Mouse (Mus musculus) Muller cell, postnatal 12 days (primary cell): Measurements from ENCODE around the gene Cmip.

Source experiments
- DNase-seq: peaks from one replicate; pipeline ENCODE4 v3.0.0-alpha.2; 2015; ENCODE audit errors: inconsistent ontology term

Cmip gene

DNA sequence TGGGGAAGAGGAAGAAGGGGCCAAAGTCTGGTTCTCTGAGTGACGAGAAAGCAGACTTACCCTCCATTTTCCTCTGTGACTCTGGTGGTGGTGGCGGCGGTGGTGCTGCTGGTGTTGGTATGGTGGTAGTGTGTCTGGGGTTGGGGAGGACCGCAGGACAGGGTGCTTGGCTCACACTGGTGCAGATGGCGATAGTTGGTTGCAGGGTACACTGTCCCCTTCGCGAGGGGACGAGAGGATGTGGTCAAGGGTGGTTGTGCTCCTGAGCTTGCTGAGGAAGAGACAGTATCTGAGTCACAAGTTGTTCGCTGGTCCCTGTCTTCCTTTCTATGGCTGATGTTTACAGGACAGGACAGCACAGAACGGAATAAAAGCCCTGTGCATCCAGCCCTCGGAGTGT lies 88.5 kb downstream of the Cmip start:
- DNase-seq: no peak

DNA sequence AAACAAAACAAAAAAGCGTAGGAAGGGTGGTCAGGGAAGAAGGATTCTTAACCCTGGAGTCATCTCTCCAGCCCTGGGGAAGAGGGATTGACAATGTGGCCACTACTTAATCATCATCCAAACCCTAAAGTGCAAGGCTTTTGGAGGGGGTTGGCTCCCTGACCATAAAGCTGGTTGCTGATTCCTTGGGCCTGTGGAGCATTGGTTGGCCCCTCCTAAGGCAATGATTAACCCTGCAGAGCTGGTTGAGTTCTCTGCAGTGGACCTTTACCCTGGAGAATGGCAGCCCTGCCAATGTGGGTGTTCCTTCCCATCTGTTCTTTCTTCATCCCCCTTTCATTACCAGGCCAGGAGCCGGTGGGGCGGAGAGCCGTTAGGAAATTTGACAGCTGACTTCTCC lies 90.7 kb downstream of the Cmip start:
- DNase-seq: no peak

DNA sequence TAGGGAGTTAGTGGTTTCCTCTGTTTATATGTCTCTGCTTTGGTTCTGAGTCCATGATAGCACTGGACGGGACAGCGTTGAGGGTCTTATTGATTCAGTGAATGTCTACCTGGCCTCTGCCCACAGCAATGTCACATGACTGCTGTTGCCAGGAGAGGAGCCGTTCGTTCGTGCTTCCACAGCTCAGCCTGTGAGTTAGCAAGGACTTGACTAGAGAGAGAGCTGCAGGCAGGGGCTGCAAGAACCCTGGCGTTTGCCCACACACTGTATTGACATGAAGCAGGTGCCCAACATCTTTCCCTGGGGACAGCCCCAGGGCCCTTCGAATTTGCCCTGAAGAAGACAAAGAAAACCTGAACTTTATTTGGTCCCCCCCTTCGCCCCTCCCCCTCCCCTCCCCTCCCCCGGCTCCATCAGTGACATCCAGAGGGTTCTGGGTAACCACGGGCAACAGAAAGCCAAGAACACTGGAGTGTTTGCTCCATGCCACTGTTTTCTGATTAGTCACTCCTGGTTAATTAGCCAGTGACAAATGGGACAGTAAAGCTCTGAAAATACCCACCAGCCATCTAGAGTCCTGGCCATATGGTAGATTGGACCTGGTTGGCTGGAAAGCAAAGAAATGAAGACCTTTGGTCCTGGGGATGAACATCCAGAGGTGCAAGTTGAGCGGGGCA lies 92.0 kb downstream of the Cmip start:
- DNase-seq: no peak

DNA sequence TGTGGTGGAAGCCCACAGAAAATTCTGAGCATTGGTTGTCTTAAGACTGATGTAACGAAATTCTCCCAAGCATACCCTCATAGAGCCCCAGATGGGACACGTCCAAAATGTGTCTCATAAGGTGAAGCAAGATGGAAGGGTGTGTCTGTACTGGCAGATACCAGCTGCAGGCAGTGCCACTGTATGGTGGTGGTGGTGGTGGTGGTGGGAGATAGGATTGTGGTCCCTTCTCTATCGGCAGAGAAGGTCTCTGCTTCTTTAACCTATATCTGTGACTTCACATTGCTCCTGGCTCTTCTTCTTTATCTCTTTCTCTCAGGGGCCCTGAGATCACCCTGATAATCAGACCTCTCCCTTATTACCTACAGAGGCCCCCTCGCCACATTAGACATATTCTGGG lies 92.7 kb downstream of the Cmip start:
- no peak for DNase-seq

DNA sequence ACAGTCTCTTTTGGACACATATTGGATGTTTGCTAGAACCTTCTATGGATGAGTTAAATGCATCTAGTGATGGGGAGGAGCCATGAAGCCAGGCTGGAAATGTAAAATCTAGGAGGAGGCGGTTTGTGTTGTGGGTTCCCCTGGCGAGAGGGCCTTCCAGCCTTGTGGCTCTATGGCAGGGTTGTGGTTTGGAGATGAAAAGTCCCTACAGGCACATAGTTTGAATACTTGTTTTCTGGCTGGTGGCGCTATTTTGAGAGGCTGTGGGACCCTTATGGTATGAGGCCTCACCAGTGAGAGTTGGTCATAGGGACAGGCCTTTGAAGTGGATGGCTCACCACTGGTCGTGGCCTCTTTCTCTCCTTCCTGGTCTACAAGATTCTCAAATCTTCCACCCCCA lies 95.2 kb downstream of the Cmip start:
- DNase-seq: no peak

DNA sequence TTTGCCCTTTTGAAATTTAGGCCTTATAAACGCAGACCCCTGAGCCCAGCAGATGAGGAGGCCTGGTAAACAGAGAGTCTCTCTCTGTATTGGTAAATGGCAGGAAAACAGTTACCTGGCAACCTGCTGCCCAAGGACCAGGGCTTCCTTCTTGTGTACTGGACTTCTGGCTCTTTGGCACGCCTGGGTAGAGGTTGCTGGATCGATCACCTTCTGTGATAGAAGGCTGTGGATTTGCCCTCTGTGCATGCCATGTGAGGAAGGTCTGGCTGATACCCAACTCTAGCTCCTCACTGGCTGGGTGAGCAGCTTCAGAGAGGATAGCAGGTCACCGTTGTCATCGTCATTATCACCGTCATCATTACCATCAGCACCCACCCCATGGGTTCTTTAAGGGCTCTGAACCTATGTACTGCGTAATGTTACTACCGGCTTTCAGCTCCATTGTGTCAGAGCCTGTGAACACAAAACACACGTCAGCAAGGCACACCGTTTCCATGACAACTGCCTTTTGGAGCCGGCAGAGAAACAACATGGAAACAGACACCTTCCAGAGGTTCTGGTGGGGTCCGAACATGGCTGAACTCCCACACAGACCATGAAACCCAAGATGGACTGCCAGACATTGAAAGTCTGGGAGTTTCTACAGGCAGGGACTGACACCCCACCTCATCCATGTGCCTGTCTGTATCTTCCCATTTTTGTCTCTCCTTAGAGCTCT lies 98.4 kb downstream of the Cmip start:
- DNase-seq: no peak

DNA sequence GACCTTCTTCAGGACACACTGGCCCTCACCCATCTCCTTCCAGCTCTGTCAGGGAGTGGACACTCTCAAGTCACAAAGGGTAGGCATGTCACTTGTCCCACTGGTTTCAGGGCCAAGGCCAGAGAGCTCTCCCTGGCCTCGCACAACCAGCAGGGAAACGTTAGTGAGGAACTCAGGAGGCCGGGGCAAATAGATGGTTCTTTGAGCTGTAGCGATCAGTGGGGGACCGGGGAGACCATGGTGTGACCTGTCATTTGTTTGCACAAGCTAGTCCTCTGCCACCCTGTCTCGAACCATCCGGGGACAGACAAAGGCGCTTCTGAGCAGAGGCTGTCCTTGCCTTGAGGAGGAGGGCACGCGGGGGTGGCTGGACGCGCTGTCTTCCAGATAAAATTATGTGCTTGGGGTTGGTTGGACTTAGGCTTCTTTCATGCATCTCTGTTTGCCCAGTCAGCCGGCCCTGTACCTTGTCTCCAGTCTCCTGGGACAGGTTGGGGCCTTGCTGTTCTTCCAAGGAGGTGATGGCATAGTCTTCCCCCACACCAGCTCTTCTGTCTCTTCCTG lies 99.3 kb downstream of the Cmip start:
- DNase-seq: no peak

DNA sequence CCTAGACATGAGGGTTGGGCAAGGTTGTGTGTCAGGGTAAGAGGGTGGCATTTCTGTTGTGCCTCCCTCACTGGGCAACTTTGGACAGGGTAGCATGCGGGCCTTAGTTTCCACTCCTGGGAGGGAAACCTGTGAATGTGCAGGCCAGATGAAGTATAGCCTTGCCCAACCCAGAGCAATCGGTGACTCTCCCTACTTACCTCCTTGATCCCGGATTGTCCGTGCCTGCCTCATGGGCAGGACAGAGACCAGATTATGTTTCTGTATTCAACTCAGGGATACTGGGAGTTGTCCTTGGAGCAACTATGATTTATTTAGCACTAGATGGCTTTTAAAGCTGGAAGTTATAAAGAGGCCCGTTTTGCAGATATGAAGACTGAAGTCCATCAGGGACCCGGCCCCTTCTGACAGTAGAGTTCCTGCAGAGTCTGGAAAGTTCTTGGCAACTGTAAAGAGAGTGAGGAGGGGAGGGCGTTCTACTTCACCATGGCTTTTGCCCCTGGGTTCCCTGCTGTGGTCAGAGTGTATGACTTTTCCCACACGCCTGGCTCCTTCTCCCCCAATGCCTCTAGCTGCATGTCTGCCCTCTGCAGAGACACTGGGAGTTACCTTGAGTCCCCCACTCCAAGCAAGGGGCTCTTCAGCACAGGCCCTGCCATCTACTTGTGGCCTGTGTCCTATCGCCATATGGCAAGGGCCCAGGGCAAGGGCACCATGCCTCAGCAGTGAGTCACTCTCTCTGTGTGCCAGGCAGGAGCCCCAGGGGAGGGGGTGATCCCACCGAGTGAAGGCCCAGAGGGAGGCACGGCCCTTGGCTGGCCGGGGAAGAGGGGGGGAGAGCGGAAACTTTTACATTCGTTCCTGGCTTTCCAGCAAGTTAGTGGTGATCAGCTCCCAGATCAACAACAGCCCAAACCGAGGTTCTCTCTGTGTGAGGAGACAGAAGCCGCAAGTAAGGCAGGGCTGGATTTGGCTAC lies 100.9 kb downstream of the Cmip start:
- peak; percentile 95 for DNase-seq

DNA sequence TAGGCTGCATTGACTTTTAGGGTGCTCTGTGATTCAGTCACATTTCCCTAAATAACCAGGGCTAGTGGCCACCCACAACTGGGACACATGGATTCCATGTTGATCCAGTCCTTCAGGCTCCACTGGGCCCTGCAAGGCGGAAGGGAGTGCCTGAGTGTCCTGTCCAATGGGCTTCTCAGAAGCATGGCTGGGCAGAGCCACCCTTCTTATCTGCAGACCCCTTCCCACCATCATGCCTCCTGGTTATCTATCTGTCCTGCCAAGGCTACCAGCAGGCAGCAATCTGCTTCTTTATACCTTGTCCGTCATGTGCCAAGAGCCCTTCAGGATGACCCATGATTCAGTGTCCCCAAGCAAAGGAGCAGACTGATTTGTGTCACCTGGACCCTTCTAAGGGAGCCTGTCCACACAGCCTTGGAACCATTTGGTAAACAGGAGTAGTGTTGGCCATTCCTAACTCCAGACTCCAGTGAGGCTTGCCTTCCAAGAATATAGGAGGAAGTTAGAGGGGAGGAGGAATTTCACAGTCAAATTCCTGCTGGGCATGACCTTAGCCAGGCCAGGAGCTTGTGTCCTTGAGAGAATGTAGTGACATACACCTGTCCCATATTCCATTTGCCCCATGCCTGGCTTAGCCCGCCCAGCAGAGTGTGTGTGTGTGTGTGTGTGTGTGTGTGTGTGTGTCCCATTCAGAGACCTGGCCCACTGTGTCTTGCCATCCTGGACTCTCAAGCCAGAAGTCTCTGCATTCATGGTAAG lies 103.5 kb downstream of the Cmip start:
- DNase-seq: no peak

DNA sequence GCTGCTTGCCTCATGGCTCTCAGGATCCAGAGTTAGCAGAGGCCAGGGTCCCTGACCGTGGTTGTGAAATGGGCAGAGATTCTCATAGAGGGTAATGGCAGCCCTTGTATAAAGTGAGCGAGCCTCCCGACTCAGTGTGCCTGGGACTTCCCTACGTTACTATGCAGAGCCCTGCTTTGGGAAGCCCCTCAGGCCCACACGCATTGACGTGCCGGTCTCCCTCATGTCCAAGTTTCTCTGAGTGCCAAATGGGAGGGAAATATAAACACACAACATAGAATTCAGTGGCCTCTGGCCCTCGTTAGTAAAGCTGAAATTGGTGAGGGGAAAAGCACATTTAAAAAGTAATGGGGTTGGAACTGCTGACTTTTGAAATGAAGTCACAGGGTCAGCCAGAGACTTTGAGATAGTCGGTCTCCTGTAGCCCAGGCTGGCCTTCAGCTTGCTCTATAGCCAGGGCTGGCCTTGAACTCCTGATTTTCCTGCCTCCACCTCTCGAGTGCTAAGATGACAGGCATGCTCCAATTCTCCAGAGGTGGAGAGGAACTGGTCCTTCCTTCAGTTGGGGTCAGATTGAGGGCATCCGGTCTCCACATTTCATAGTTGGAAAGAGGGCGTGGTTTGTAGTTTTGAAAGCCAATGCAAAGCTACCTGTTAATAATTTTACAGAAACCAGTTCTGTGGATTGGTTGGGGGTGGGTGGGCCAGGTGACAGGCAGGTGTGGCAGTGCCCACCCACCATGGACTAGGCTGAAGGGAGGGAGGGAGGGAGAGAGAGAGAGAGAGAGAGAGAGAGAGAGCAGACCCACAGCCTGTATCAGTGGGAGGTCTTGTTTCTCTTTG lies 105.0 kb downstream of the Cmip start:
- DNase-seq: no peak

DNA sequence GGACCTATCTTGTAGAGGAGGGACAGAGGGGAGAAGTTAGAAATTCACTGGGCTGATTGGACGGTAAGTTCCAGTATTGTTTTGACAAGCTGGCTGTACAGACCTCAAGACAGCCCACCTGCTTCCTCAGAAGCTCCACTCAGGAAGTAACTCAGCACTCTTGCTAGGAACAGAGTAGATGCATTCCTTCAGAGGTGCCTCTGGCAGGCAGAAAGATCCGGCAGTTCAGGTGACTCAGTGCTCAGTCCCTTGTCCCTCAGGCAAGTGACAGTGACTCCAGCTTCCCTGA lies 105.5 kb downstream of the Cmip start:
- DNase-seq: no peak

DNA sequence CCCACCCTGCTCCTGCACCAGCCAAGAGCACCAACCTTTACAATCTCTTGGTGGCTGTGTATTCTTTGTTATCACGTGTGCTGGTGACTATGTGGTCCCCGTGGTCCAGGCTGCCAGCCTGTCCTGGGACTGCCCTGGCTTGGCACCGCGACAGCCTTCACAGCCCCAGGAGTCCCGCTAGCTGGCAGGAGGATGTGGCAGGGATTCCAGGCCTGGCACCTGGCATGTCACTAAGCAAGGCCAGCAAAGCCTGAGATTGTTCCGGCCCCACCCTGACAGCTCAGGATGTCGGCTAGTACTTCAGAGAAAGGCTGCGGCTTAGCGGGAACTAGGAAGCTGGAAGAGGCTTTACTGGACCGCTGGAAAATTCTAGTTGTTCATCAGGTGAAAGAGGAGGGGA lies 106.4 kb downstream of the Cmip start:
- DNase-seq: peak; percentile 80

DNA sequence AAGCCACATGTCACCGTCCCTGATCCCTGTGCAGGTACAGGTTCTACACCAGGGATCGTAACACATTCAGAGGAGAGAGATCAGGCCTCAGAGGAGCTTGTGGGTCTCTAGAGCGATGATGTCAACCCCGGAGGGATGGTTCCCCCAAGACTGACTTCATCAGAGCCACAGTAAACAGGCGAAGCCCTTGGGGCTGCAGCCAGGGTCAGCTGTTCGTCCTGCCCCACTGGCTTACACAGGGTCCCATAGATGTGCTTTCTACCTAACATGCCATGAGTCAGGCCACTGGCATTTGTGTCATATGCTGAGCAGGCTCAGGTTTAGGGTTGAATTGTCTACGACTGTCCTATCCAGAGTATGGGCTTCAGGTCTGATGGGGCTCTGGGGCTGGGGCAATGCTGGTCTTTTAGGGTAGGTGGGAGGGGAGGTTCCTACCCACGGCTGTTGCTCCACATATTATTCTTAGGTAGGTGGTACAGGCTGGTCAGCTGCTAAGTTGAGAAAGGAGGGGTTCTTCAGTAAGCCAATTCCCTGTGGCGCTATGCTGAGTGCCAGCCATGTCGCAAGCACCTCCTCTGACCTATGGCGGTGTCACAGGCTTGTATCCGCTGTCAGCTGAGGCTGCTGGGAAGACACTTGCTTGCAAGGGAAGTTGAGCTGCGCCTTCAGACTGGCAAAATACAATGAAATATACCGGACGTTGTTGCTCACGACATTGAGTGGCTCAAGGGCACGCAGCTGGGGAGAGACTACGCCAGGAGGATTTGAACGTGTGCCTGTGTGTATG lies 107.7 kb downstream of the Cmip start:
- DNase-seq: no peak

DNA sequence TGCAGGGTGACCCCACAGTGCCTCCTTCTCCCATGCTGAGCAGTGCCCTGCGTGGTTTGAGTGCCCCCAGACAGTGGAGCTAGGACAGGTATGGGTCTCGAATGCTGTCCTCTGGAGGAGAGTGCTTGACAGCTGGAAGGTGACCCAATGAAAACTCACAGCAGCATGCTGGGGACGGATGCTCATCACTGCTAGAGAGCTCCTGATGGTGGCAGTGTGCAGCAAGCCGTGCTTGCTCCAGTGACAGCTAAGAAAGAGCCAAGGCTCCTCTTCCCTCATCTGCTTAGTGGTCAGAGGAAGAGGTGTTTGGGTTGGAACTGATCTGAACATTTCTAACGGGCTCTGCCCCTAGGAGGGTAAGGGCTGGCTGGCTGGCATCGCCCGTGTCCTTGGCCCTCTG lies 109.6 kb downstream of the Cmip start:
- no peak for DNase-seq

DNA sequence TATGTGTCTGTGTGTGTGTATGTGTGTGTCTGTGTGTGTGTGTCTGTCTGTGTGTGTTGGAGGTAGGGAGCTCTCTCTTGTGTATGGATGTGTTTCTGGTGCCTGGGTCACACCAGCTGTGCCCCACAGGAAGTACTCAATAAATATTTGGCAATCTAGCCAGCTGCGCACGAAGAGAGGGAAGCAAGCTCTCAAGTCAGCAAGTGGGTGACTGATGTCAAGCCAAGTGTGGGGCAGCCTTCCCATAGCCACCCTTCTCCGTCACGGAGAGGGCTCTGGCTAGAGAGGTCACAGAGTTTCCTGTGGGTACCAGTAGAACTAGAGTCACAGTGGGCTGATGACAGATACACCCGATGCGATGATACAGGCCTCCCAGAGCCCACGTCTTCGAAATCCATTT lies 110.6 kb downstream of the Cmip start:
- DNase-seq: no peak

DNA sequence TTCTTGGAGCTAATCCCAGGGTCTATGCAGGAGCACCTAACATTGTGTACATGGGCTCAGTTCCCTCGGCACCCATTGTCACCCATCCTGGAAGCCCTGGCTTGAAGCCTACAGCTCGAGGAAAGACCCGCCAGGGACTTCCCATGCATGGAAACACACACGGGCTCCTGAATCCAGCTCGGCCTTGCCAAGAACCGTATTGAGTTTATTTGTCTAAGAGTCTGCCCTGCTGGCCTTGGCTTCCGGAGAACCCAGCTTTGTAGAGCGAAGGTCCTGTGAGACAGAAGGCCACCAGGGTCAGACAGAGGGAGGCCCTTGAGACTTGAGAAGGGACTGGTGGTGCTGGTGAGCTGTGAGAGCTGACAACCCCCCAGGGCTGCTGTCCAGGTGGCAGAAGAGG lies 111.9 kb downstream of the Cmip start:
- no peak for DNase-seq

DNA sequence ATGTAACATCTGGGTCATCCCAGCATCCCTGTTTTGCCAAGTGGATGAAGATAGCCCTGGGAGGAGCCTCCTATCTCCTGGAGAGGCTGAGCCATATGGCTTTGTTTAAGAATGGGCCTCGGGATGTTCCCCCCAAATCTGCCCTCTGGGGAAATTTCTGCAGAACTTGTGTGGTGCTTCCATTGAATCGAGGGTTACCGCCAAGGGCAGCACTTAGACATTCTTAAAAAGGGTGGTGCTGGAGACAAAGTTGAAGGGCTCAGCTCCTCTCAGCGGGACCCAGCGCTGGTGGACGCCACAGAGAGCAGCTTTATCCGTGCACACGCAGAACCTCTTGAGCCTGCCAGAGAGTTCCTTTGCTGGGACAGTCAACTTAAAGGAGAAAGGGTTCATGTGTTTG lies 113.1 kb downstream of the Cmip start:
- DNase-seq: no peak

DNA sequence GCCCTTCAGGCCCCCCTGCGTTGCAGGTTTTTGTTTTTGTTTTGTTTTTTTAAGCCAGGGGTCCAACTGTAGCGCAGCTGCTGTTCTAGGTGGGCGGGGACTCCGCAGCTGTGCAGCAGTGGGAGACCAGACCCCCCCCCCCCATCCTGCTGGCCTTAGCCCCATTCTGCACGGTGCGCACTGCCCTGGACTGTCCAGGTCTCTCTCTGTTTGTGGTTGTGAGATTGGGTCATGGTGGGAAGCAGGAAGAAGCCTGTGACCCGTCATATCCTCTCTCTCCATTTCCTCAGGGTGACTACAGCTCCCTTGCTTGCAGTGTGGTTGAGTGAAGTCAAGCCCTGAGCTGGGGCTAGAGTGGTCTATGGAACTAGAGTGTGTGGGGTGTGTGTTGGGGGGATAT lies 114.3 kb downstream of the Cmip start:
- no peak for DNase-seq

DNA sequence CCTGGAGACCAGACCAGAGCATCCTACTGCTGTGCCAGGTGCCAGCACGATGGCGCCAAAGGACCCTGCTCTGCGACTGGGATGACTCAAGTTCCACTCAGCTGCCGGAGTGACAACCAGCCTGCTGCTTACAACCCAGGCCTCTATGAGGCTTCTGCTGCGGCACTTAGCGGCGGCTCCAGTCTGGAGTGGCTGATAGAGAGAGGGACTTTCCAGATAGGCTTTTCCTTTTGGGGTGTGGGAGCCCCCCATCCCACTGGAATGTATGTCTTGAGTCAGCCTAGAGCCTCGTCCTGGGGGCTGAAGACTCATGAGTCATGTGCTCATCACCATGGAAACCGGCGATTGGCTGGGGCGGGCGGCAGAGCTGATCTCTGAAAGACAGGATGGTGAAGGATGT lies 115.2 kb downstream of the Cmip start:
- peak; percentile 61 for DNase-seq

DNA sequence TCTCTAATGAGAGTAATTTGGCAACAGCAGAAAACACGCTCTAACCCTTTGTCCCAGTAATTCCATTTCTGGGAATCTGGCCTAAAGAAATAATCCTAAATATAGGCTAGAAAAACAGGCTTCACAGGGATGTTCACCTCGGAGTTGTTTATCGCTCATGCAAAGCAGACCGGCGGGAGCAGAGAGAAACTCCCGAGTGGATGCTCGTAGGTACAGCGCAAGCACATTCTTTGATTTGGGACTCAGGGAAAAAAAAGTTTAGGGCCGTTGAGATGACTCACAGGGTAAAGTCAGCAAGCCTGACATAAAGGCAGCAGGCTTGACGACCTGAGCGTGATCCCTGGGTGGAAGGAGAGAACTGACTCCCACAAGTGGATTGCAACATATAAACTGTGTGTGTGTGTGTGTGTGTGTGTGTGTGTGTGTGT lies 116.2 kb downstream of the Cmip start:
- peak; percentile 77 for DNase-seq
